Mouse (Mus musculus) embryonic fibroblast, embryonic 13.5 days (primary cell): ENCODE measurements around the gene Bloc1s4.
A peak's percentile ranks its signal among the peaks of the same experiment; 100 is the strongest.

Experiments
- CTCF ChIP-seq: IDR thresholded peaks from 2 replicates; pipeline ENCODE4 v1.5.1; 2011; ENCODE audit warnings: mild to moderate bottlenecking, control low read depth, low read length, moderate library complexity, borderline replicate concordance; ENCODE audit not compliant: insufficient read depth
- POLR2A ChIP-seq: IDR thresholded peaks from 2 replicates; pipeline ENCODE4 v1.6.1; 2011; ENCODE audit warnings: low read depth, mild to moderate bottlenecking, control low read depth, low read length, moderate library complexity

GRCm38 (mm10) chr5:36712553-36713534 lies 35.6 kb downstream of the Bloc1s4 start:
- TF ChIP-seq POLR2A = peak; percentile 58
- TF ChIP-seq CTCF = no peak
